Mouse (Mus musculus): ENCODE results near the gene Fcgr1.
"Not testable (repeated sequence)": the region's sequence is repeated elsewhere in the genome, so short reads cannot be mapped to it uniquely, and the experiment has no call there.

The Fcgr1 gene

GRCm38 (mm10) chr3:96273591-96274465 is 19.9 kb downstream of the Fcgr1 start:
- peak; percentile 59 for DNase-seq (ENCODE audit: low read depth)

- DNase-seq (ENCODE audit: low read depth) = peak; percentile 97
These were observed 24.0 kb downstream of the Fcgr1 start, which contains the start of gene Hist2h2bb for GRCm38 (mm10) chr3:96269511-96270474. Hist2h2bb (plus strand) TSS chr3:96269752.

- DNase-seq (ENCODE audit: low read depth) = not testable (repeated sequence)
These were observed 24.9 kb downstream of the Fcgr1 start for GRCm38 (mm10) chr3:96268776-96269378.

GRCm38 (mm10) chr3:96268051-96268775 is 25.6 kb downstream of the Fcgr1 start, which contains the start of gene Hist2h3b:
Hist2h3b (plus strand) TSS chr3:96268654.
- DNase-seq (ENCODE audit: low read depth) = peak; percentile 68

- DNase-seq (ENCODE audit: low read depth) = no peak
These were observed 26.2 kb downstream of the Fcgr1 start for GRCm38 (mm10) chr3:96267541-96267940.

- no peak for DNase-seq (ENCODE audit: low read depth)
These were observed 27.5 kb downstream of the Fcgr1 start for GRCm38 (mm10) chr3:96266132-96266710.

GRCm38 (mm10) chr3:96264404-96264949 is 29.3 kb downstream of the Fcgr1 start:
- DNase-seq (ENCODE audit: low read depth) = no peak

- no peak for DNase-seq (ENCODE audit: low read depth)
These were observed 30.0 kb downstream of the Fcgr1 start for GRCm38 (mm10) chr3:96263558-96264403.

GRCm38 (mm10) chr3:96262979-96263550 is 30.7 kb downstream of the Fcgr1 start, which contains the start of gene Hist2h4:
Hist2h4 (minus strand) TSS chr3:96263311.
- peak; percentile 96 for DNase-seq (ENCODE audit: low read depth)

GRCm38 (mm10) chr3:96262216-96262875 is 31.4 kb downstream of the Fcgr1 start:
- DNase-seq (ENCODE audit: low read depth) = peak; percentile 78

- DNase-seq (ENCODE audit: low read depth) = no peak
These were observed 32.1 kb downstream of the Fcgr1 start for GRCm38 (mm10) chr3:96261623-96262022.

GRCm38 (mm10) chr3:96260220-96260619 is 33.5 kb downstream of the Fcgr1 start:
- DNase-seq (ENCODE audit: low read depth) = no peak

GRCm38 (mm10) chr3:96257190-96257589 is 36.6 kb downstream of the Fcgr1 start:
- DNase-seq (ENCODE audit: low read depth) = no peak

GRCm38 (mm10) chr3:96255926-96256593 is 37.7 kb downstream of the Fcgr1 start:
- no peak for DNase-seq (ENCODE audit: low read depth)

- DNase-seq (ENCODE audit: low read depth) = peak; percentile 57
These were observed 39.0 kb downstream of the Fcgr1 start for GRCm38 (mm10) chr3:96254683-96255355.

GRCm38 (mm10) chr3:96251787-96252186 is 42.0 kb downstream of the Fcgr1 start:
- no peak for DNase-seq (ENCODE audit: low read depth)

GRCm38 (mm10) chr3:96250890-96251289 is 42.9 kb downstream of the Fcgr1 start:
- DNase-seq (ENCODE audit: low read depth) = no peak

GRCm38 (mm10) chr3:96249034-96249345 is 44.8 kb downstream of the Fcgr1 start:
- DNase-seq (ENCODE audit: low read depth) = no peak
